Mouse (Mus musculus): Measurements from ENCODE around the gene 1700028K03Rik. TPM values are rescaled to one million over a fixed set of nuclear protein-coding genes. Genes with fewer than 3 reads are reported as not detected.

Gene 1700028K03Rik
- polyA plus RNA-seq, 1 experiment from 2014 or later: 0.04 TPM

DNA sequence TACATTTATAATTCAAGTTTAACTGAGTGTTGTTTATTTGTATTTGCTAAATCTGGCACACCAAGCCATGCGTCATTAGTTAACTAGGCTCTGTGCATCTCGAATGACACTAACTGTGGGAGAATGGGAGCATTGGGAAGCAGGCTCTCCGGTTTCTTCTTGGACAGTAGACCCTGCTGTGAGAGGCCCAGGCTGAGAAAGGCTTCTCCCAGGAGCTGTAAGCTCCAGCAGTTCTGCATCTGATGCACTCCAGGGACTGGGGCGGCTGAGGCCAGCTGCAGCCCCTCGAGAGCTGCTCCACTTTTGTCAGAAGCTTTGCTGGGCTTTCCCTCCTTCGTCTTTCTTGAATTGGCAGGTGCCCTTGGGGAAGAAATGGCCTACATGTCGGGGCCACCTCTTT is 7.2 kb downstream of the 1700028K03Rik start:
- H3K4me3 ChIP-seq (ENCODE audit: low read depth, low read length): no peak overlapping the region
- no peak overlapping the region for H3K9ac ChIP-seq
- H3K27me3 ChIP-seq (ENCODE audit: insufficient read depth, low read length): no peaks in the 10 kb centered on the region
- DNase-seq (no peak), ATAC-seq (ENCODE audit: insufficient read depth) (no peak)
- WGBS: 33% methylated on average over 7 of the region's 7 CpGs
- H3K36me3 ChIP-seq (ENCODE audit: insufficient read depth): no peaks in the 10 kb centered on the region
- no peak for TF ChIP-seq CTCF (IDR thresholded peaks at IDR 0.05; ENCODE audit: low read depth)
- no peak overlapping the region for H3K27ac ChIP-seq (ENCODE audit: low read depth)
- no peak overlapping the region for H3K4me2 ChIP-seq
- H3K4me1 ChIP-seq (ENCODE audit: insufficient read depth): no peaks in the 10 kb centered on the region
- H3K9me3 ChIP-seq (ENCODE audit: low read depth, low read length): no peaks in the 10 kb centered on the region

DNA sequence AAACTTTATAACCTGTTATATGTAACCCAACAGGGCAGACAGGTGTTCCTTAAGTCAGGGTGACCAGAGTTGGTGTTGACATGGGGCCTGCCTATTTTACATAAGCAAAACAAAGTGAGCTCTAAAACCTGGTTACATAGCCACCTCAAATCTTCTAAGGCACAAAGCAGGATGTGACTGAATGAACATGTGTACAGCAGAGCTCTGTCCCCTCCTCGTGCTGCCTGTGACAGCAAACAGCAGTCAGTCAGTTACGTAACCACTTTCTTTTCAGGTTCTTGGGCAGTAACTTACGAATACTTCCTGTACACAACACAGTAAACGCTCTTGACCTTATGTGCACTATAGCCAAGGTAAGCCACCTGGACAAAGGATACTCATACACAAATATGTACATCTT is 11.4 kb downstream of the 1700028K03Rik start:
- no peak overlapping the region for H3K4me2 ChIP-seq
- H3K4me1 ChIP-seq (ENCODE audit: insufficient read depth): no peaks in the 10 kb centered on the region
- TF ChIP-seq CTCF (IDR thresholded peaks at IDR 0.05; ENCODE audit: low read depth): no peak
- DNase-seq (no peak), ATAC-seq (ENCODE audit: insufficient read depth) (no peak)
- no peak overlapping the region for H3K27ac ChIP-seq (ENCODE audit: low read depth)
- WGBS: 63% methylated on average over 4 of the region's 4 CpGs
- H3K27me3 ChIP-seq (ENCODE audit: insufficient read depth, low read length): no peaks in the 10 kb centered on the region
- no peak overlapping the region for H3K9ac ChIP-seq
- no peak overlapping the region for H3K4me3 ChIP-seq (ENCODE audit: low read depth, low read length)
- H3K36me3 ChIP-seq (ENCODE audit: insufficient read depth): 0 out of 2 replicates have a peak, but pooled peaks cover 12% of the 10 kb centered on the region
- no peaks in the 10 kb centered on the region for H3K9me3 ChIP-seq (ENCODE audit: low read depth, low read length)

DNA sequence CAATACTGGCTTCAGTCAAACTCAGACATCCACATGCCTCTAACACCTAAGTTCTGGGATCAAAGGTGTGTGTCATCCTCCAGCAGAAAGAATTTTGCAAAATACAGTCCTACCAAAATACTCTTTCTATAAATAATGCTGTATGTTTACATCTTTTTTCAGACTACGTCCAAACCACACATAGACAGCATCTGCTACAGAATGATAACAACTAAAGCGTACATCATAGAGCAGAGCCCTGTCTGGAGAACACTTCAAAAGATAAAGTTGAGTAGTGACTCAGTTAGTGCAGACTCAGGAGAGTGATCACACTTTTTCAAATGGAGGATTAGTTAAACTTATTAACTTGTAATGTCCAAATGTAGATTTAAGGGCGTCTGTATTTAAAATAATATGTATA is 13.4 kb downstream of the 1700028K03Rik start:
- H3K27ac ChIP-seq (ENCODE audit: low read depth): no peak overlapping the region
- DNase-seq (no peak), ATAC-seq (ENCODE audit: insufficient read depth) (no peak)
- WGBS: 63% methylated on average over 3 of the region's 3 CpGs
- no peak overlapping the region for H3K4me3 ChIP-seq (ENCODE audit: low read depth, low read length)
- H3K36me3 ChIP-seq (ENCODE audit: insufficient read depth): peaks cover 18% of the 10 kb centered on the region; the same call in 1 of the 2 replicates
- no peaks in the 10 kb centered on the region for H3K9me3 ChIP-seq (ENCODE audit: low read depth, low read length)
- no peak overlapping the region for H3K9ac ChIP-seq
- H3K27me3 ChIP-seq (ENCODE audit: insufficient read depth, low read length): no peaks in the 10 kb centered on the region
- H3K4me2 ChIP-seq: no peak overlapping the region
- H3K4me1 ChIP-seq (ENCODE audit: insufficient read depth): no peaks in the 10 kb centered on the region
- TF ChIP-seq CTCF (IDR thresholded peaks at IDR 0.05; ENCODE audit: low read depth): no peak

DNA sequence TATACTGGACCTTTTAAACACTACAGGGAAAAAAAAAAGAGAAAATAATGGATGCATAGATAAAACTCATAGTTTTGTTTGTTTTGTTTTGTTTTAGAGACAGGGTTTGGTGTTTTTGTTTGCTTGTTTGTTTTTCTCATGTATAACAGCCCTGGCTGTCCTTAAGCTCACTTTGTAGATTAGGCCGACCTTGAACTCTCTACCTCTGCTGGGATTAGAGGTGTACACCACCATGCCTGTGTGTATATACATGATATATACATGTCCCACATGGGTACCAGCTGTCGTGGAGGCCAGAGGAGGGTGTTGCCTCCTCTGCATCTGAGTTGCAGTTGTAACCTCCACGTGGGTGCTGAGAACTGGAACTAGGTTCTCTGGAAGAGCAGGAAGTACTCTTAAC is 13.9 kb downstream of the 1700028K03Rik start:
- DNase-seq (no peak), ATAC-seq (ENCODE audit: insufficient read depth) (no peak)
- H3K4me2 ChIP-seq: no peak overlapping the region
- TF ChIP-seq CTCF (IDR thresholded peaks at IDR 0.05; ENCODE audit: low read depth): no peak
- no peak overlapping the region for H3K27ac ChIP-seq (ENCODE audit: low read depth)
- no peaks in the 10 kb centered on the region for H3K4me1 ChIP-seq (ENCODE audit: insufficient read depth)
- WGBS: 78% methylated on average over 3 of the region's 3 CpGs
- no peak overlapping the region for H3K9ac ChIP-seq
- peaks cover 18% of the 10 kb centered on the region; the same call in 1 of the 2 replicates for H3K36me3 ChIP-seq (ENCODE audit: insufficient read depth)
- H3K27me3 ChIP-seq (ENCODE audit: insufficient read depth, low read length): no peaks in the 10 kb centered on the region
- H3K9me3 ChIP-seq (ENCODE audit: low read depth, low read length): no peaks in the 10 kb centered on the region
- H3K4me3 ChIP-seq (ENCODE audit: low read depth, low read length): no peak overlapping the region

DNA sequence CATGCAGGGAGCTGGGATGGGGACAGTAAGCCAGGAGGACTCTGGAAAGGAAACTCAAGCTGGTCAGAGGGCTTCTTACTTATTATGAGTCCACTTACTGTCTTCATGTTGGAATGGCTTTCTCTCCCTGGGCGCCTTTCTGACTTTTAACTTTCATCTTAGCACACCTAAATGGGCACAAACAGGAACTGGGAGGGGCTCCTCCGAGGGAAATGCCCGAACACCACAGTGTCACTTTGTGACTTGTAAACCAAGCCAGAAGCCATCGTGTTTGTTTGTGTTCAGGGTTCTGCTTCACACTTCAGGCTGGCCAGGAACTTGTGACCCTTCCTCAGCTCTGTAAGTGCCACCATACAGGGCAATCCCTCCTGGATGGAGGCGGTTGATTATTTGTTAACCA is 19.8 kb downstream of the 1700028K03Rik start:
- Histone ChIP-seq H3K4me2 (no peak overlapping the region), H3K36me3 (ENCODE audit: insufficient read depth) (peaks cover 32% of the 10 kb centered on the region), H3K9ac (no peak overlapping the region), H3K4me3 (ENCODE audit: low read depth, low read length) (no peak overlapping the region), H3K27ac (ENCODE audit: low read depth) (no peak overlapping the region), H3K9me3 (ENCODE audit: low read depth, low read length) (no peaks in the 10 kb centered on the region), H3K4me1 (ENCODE audit: insufficient read depth) (no peaks in the 10 kb centered on the region), H3K27me3 (ENCODE audit: insufficient read depth, low read length) (no peaks in the 10 kb centered on the region)
- no peak for TF ChIP-seq CTCF (IDR thresholded peaks at IDR 0.05; ENCODE audit: low read depth)
- no peak for ATAC-seq (ENCODE audit: insufficient read depth)
- WGBS: 63% methylated on average over 5 of the region's 5 CpGs
- no peak for DNase-seq

DNA sequence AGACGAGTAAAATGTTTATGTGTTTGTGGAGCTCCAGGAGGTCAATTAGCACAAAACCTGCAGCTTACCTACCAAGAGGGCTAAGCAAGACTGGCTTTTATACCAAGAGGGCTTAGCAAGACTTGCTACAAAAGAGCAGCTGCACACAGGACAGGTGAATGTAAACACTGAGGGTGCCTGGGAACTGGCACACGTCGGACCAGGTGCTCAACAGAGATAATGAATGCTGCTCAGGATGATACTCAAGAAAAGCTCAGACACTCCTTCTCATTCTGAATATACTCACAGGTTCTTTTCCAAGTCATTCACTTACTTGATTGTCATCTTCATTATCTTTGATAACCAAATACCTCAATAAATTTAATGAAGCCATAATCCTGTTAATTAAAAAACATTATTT is 22.5 kb downstream of the 1700028K03Rik start:
- ATAC-seq (ENCODE audit: insufficient read depth): no peak
- TF ChIP-seq CTCF (IDR thresholded peaks at IDR 0.05; ENCODE audit: low read depth): no peak

DNA sequence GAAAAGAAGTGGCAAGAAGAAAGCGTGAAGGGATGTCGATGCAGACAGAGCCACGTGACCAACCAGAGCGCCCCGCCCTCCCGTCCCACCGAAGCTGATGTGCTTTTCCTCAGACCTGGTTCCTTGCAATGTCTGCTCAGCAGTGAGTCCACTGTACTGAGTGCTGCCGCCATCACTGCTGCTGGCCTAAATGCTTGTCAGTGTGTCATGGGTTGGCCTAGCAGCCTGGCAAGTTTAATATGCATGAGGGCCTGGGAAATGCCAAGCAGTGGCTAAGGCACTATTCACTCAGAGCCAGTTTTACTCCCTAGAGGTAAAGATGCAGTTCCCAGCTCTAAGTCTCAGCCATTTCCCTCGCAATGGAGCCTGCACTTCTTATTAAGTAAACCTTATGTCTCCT is 34.6 kb downstream of the 1700028K03Rik start:
- Histone ChIP-seq H3K36me3 (ENCODE audit: insufficient read depth) (peaks cover 49% of the 10 kb centered on the region; the same call in 1 of the 2 replicates), H3K9ac (no peak overlapping the region), H3K4me3 (ENCODE audit: low read depth, low read length) (no peak overlapping the region), H3K9me3 (ENCODE audit: low read depth, low read length) (no peaks in the 10 kb centered on the region), H3K27ac (ENCODE audit: low read depth) (no peak overlapping the region), H3K27me3 (ENCODE audit: insufficient read depth, low read length) (no peaks in the 10 kb centered on the region), H3K4me1 (ENCODE audit: insufficient read depth) (no peaks in the 10 kb centered on the region), H3K4me2 (no peak overlapping the region)
- no peak for TF ChIP-seq CTCF (IDR thresholded peaks at IDR 0.05; ENCODE audit: low read depth)
- DNase-seq (no peak), ATAC-seq (ENCODE audit: insufficient read depth) (no peak)
- WGBS: 97% methylated on average over 9 of the region's 9 CpGs

More for the DNA sequence above, 22.5 kb downstream of the 1700028K03Rik start:
- Histone ChIP-seq H3K4me2 (no peak overlapping the region), H3K27me3 (ENCODE audit: insufficient read depth, low read length) (no peaks in the 10 kb centered on the region), H3K4me3 (ENCODE audit: low read depth, low read length) (no peak overlapping the region), H3K27ac (ENCODE audit: low read depth) (no peak overlapping the region), H3K36me3 (ENCODE audit: insufficient read depth) (peaks cover 42% of the 10 kb centered on the region), H3K4me1 (ENCODE audit: insufficient read depth) (no peaks in the 10 kb centered on the region), H3K9me3 (ENCODE audit: low read depth, low read length) (no peaks in the 10 kb centered on the region), H3K9ac (no peak overlapping the region)
- 51% methylated on average over 3 of the region's 3 CpGs for WGBS
- no peak for DNase-seq
